Mouse (Mus musculus): ENCODE measurements around the gene Mal. TPM values are rescaled to one million over a fixed set of nuclear protein-coding genes. Genes with fewer than 3 reads are reported as not detected.

Gene Mal
- polyA plus RNA-seq, 1 experiment, result 1.2 TPM

DNA sequence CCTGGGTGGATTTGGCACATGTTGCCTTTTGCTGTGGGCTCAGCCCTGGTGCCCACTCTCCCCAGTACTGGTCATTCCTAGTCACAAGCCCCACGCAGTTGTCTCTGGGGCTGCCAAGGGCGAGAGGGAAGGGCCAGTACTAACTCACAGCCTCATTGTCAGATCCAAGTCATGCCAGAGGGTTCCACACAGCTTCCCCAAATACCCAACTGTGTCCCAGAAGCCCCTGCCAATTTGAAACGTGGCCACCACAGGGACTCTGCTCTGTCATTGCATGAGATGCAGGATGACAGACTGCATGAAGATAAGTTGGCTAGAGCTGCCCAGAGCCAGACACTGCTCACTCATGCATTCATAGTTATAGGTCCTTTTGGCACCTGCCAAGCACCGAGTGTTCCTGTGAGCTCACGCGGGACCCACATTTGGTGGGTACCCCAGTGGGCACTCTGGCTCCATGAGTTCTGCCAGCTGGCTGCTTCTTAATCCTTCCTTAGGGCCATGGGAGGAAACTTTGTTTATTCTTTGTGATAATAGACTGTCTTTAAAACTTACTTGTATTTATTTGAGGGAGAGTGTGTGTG is 28.4 kb downstream of the Mal start:
- TF ChIP-seq CTCF (IDR thresholded peaks at IDR 0.05; ENCODE audit: borderline replicate concordance, control insufficient read depth, extremely low read depth, insufficient read depth, low read length, poor library complexity), result no peak
- no peak for TF ChIP-seq POLR2A (IDR thresholded peaks at IDR 0.05; ENCODE audit: control insufficient read depth, extremely low read depth, insufficient read depth, low read length, poor library complexity)
- 86% methylated on average over 6 of the region's 6 CpGs for WGBS
- H3K27ac ChIP-seq (ENCODE audit: control insufficient read depth, insufficient read depth, low read length), result no peak overlapping the region

DNA sequence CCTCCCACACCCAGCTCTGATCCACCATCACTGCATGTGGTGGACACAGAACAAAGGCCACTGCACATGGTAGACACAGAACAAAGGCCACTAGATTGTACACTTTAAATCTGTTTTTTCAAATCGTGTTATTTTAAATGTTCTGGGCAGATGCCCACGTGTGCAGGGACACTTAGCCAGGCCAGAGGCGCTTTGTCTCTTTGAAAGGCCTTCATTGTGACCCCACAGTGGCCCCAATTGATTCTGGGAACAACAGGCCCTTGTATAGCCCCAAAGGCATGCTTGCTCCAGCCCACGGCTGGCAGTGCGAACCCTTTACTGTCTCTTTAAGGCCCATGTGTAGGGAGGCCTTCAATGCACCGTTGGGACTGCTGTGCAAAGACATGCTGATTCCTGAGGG is 29.1 kb downstream of the Mal start:
- no peak for TF ChIP-seq POLR2A (IDR thresholded peaks at IDR 0.05; ENCODE audit: control insufficient read depth, extremely low read depth, insufficient read depth, low read length, poor library complexity)
- no peaks in the 10 kb centered on the region for H3K36me3 ChIP-seq (ENCODE audit: control insufficient read depth, insufficient read depth, low read length)
- no peaks in the 10 kb centered on the region for H3K27me3 ChIP-seq (ENCODE audit: control insufficient read depth, insufficient read depth, low read length)
- 0 out of 2 replicates have a peak, but pooled peaks cover under 1% of the 10 kb centered on the region for H3K4me1 ChIP-seq (replicated peaks; ENCODE audit: control insufficient read depth, insufficient read depth, low read length)
- DNase-seq, result no peak
- WGBS, result 86% methylated on average over 6 of the region's 6 CpGs
- H3K4me3 ChIP-seq (ENCODE audit: control insufficient read depth, insufficient read depth, low read length), result no peak overlapping the region
- no peak overlapping the region for H3K27ac ChIP-seq (ENCODE audit: control insufficient read depth, insufficient read depth, low read length)

More for the DNA sequence above, 28.4 kb downstream of the Mal start:
- no peaks in the 10 kb centered on the region for H3K4me1 ChIP-seq (replicated peaks; ENCODE audit: control insufficient read depth, insufficient read depth, low read length)
- no peak for DNase-seq
- H3K4me3 ChIP-seq (ENCODE audit: control insufficient read depth, insufficient read depth, low read length), result no peak overlapping the region
- no peaks in the 10 kb centered on the region for H3K36me3 ChIP-seq (ENCODE audit: control insufficient read depth, insufficient read depth, low read length)
- H3K27me3 ChIP-seq (ENCODE audit: control insufficient read depth, insufficient read depth, low read length), result no peaks in the 10 kb centered on the region

DNA sequence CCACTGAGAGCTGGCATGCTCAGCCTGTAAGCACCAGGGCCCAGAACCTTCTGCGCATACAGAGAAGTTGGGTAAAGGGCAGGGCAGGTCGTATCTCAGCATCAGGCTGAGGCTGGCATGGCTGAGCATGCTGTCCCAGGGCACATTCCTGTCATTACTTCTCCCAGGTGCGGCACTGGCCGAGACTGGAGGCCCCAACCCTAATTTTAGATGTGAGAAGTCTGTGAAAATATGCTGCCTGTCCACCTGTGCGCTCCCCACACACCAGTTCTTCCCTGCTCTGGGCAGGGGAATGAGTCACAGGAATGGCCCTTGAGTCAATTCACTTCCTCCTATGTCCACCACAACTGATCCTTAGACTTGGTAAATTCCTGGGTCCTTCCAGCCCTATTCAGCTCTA is 30.8 kb downstream of the Mal start:
- no peak for DNase-seq
- no peak for TF ChIP-seq CTCF (IDR thresholded peaks at IDR 0.05; ENCODE audit: borderline replicate concordance, control insufficient read depth, extremely low read depth, insufficient read depth, low read length, poor library complexity)
- TF ChIP-seq POLR2A (IDR thresholded peaks at IDR 0.05; ENCODE audit: control insufficient read depth, extremely low read depth, insufficient read depth, low read length, poor library complexity), result no peak
- H3K27me3 ChIP-seq (ENCODE audit: control insufficient read depth, insufficient read depth, low read length), result no peaks in the 10 kb centered on the region
- H3K4me1 ChIP-seq (replicated peaks; ENCODE audit: control insufficient read depth, insufficient read depth, low read length), result 0 out of 2 replicates have a peak, but pooled peaks cover 3% of the 10 kb centered on the region
- no peak overlapping the region for H3K4me3 ChIP-seq (ENCODE audit: control insufficient read depth, insufficient read depth, low read length)
- WGBS, result 83% methylated on average over 5 of the region's 5 CpGs
- no peak overlapping the region for H3K27ac ChIP-seq (ENCODE audit: control insufficient read depth, insufficient read depth, low read length)
- no peaks in the 10 kb centered on the region for H3K36me3 ChIP-seq (ENCODE audit: control insufficient read depth, insufficient read depth, low read length)

DNA sequence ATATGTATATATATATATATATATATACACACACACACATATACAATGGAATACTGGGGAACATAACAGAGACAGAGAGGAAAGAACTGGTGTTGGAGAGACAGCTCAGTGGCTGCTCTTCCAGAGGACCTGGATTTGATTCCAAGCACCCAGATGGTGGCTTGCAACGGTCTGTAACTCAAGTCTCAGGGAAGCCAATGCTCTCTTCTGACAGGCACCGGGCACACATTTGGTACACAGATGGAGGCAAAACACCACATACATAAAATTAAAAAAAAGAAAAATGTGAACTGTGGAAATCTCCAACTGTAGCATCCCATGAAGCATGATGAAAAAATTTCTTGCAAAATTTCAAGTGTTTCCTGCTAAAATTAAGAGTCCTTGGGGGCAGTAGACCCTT is 31.7 kb downstream of the Mal start:
- no peak overlapping the region for H3K4me3 ChIP-seq (ENCODE audit: control insufficient read depth, insufficient read depth, low read length)

DNA sequence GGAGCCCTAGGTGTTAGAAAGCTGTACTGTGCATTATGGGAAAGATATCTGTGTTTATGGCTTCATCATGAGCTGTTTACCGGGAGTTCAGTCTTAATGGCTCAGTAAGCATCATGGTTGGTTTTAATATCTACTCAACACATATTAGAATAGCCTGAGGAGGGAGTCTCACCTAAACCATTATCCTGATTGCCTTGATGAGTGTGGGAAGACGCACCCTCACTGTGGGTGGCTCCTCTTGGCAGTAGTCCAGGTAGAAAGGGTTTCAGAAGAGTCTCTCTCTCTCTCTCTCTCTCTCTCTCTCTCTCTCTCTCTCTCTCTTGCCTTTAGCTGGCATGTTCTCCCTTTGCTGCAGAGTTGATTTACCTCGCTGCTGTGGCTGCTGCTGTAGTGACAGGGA is 34.4 kb downstream of the Mal start:
- H3K4me3 ChIP-seq (ENCODE audit: control insufficient read depth, insufficient read depth, low read length), result no peak overlapping the region
- TF ChIP-seq CTCF (IDR thresholded peaks at IDR 0.05; ENCODE audit: borderline replicate concordance, control insufficient read depth, extremely low read depth, insufficient read depth, low read length, poor library complexity) (no peak), POLR2A (IDR thresholded peaks at IDR 0.05; ENCODE audit: control insufficient read depth, extremely low read depth, insufficient read depth, low read length, poor library complexity) (no peak)
- H3K36me3 ChIP-seq (ENCODE audit: control insufficient read depth, insufficient read depth, low read length), result no peaks in the 10 kb centered on the region
- no peak for DNase-seq
- WGBS, result 51% methylated on average over 3 of the region's 3 CpGs
- peaks cover 3% of the 10 kb centered on the region; the same call in 1 of the 2 replicates for H3K4me1 ChIP-seq (replicated peaks; ENCODE audit: control insufficient read depth, insufficient read depth, low read length)
- H3K27me3 ChIP-seq (ENCODE audit: control insufficient read depth, insufficient read depth, low read length), result no peaks in the 10 kb centered on the region
- no peak overlapping the region for H3K27ac ChIP-seq (ENCODE audit: control insufficient read depth, insufficient read depth, low read length)

More for the DNA sequence above, 31.7 kb downstream of the Mal start:
- Histone ChIP-seq H3K36me3 (ENCODE audit: control insufficient read depth, insufficient read depth, low read length) (no peaks in the 10 kb centered on the region), H3K27ac (ENCODE audit: control insufficient read depth, insufficient read depth, low read length) (no peak overlapping the region), H3K27me3 (ENCODE audit: control insufficient read depth, insufficient read depth, low read length) (no peaks in the 10 kb centered on the region), H3K4me1 (replicated peaks; ENCODE audit: control insufficient read depth, insufficient read depth, low read length) (0 out of 2 replicates have a peak, but pooled peaks cover 3% of the 10 kb centered on the region)
- 93% methylated on average over 2 of the region's 2 CpGs for WGBS
- no peak for TF ChIP-seq CTCF (IDR thresholded peaks at IDR 0.05; ENCODE audit: borderline replicate concordance, control insufficient read depth, extremely low read depth, insufficient read depth, low read length, poor library complexity)
- TF ChIP-seq POLR2A (IDR thresholded peaks at IDR 0.05; ENCODE audit: control insufficient read depth, extremely low read depth, insufficient read depth, low read length, poor library complexity), result no peak
- no peak for DNase-seq

DNA sequence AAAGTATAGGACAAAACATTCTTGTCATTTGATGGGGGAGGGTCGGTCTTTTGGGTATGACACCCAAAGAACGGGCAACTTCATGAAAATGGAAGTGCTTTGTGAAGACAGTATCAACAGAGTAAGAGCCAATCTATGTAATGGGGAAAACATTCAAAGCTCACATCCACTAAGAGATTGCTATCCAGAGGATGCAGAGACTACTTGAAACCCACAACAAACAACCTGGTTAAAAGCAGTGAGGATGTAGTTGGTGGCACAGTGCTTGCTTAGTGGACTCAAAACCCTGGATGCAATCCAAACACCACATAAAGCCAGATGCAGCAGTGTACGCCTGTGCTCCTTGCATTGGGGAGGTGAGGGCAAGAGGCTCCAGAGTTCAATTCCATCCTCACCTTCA is 37.2 kb downstream of the Mal start:
- 46% methylated on average over 3 of the region's 3 CpGs for WGBS
- Histone ChIP-seq H3K4me3 (ENCODE audit: control insufficient read depth, insufficient read depth, low read length) (no peak overlapping the region), H3K36me3 (ENCODE audit: control insufficient read depth, insufficient read depth, low read length) (no peaks in the 10 kb centered on the region), H3K4me1 (replicated peaks; ENCODE audit: control insufficient read depth, insufficient read depth, low read length) (peaks cover 3% of the 10 kb centered on the region; the same call in 1 of the 2 replicates), H3K27ac (ENCODE audit: control insufficient read depth, insufficient read depth, low read length) (no peak overlapping the region), H3K27me3 (ENCODE audit: control insufficient read depth, insufficient read depth, low read length) (no peaks in the 10 kb centered on the region)
- no peak for DNase-seq
- no peak for TF ChIP-seq POLR2A (IDR thresholded peaks at IDR 0.05; ENCODE audit: control insufficient read depth, extremely low read depth, insufficient read depth, low read length, poor library complexity)
- TF ChIP-seq CTCF (IDR thresholded peaks at IDR 0.05; ENCODE audit: borderline replicate concordance, control insufficient read depth, extremely low read depth, insufficient read depth, low read length, poor library complexity), result no peak

DNA sequence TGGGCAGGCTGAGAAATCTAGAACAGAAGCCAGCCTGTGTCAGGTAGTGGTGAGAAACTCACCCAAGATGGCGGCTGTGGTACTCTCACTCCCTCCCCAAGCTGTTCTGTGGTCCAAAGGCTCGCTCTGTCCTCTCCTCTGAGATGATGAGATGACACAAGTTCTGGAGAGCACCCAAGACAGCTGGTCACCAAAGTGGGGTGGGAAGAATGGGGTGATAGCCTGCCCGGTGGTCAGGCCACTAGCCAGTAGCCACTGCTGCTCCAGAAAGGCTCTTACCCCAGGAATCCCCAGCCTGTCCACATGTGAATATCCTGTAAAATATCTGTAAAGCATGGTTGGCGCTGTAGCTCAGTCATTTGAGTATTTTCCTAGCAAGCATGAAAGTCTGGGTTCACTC is 44.2 kb downstream of the Mal start:
- TF ChIP-seq CTCF (IDR thresholded peaks at IDR 0.05; ENCODE audit: borderline replicate concordance, control insufficient read depth, extremely low read depth, insufficient read depth, low read length, poor library complexity) (no peak), POLR2A (IDR thresholded peaks at IDR 0.05; ENCODE audit: control insufficient read depth, extremely low read depth, insufficient read depth, low read length, poor library complexity) (no peak)
- WGBS, result 97% methylated on average over 4 of the region's 4 CpGs
- Histone ChIP-seq H3K4me3 (ENCODE audit: control insufficient read depth, insufficient read depth, low read length) (no peak overlapping the region), H3K4me1 (replicated peaks; ENCODE audit: control insufficient read depth, insufficient read depth, low read length) (no peaks in the 10 kb centered on the region), H3K27ac (ENCODE audit: control insufficient read depth, insufficient read depth, low read length) (no peak overlapping the region), H3K36me3 (ENCODE audit: control insufficient read depth, insufficient read depth, low read length) (no peaks in the 10 kb centered on the region), H3K27me3 (ENCODE audit: control insufficient read depth, insufficient read depth, low read length) (no peaks in the 10 kb centered on the region)
- no peak for DNase-seq

Measured in thymus, adult 2 months (tissue).